Mouse (Mus musculus): ENCODE results near the gene Adgrg3. TPM values are rescaled to one million over a fixed set of nuclear protein-coding genes. Genes with fewer than 3 reads are reported as not detected.

Gene Adgrg3
- under 1 TPM; 0.28 to 0.43 TPM for total RNA-seq (2021)
- long read RNA-seq, experiment 1, partial matches to known transcripts: 0 of 1 reads
- long read RNA-seq, experiment 1, other reads (novel, unspliced or antisense): 0 of 1 reads
- long read RNA-seq, experiment 2: 0 reads

DNA sequence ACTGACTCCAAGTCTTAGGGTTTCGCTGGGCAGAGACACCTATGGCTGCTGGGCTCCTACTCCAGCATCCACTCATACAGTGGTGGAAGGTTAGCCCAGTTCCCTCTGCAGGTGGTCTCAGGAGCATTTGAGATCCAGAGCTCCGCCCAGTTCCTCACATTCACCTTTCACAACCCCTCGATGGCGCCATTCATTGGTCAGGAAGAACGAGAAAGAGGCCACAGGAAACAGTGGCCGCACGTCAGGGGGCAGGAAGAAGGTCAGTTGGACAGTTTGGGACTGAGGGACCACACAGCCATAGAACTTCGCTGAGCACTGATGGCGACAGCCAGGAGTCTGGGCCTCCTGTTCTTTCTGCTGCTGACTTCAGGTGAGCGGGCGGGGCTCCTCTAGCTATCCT, at the start of gene Adgrg3:
Gene Adgrg3, plus strand, starts transcription at position 242 of the 400 bp plus-strand sequence.
- no peak for DNase-seq
- no peak within 1 kb of the TSS for H3K27ac ChIP-seq
- TF ChIP-seq CTCF (IDR thresholded peaks at IDR 0.05): no peak
- H3K4me3 ChIP-seq: no peak within 1 kb of the TSS
- intact Hi-C loops (cut with DNase I): no loop called here

DNA sequence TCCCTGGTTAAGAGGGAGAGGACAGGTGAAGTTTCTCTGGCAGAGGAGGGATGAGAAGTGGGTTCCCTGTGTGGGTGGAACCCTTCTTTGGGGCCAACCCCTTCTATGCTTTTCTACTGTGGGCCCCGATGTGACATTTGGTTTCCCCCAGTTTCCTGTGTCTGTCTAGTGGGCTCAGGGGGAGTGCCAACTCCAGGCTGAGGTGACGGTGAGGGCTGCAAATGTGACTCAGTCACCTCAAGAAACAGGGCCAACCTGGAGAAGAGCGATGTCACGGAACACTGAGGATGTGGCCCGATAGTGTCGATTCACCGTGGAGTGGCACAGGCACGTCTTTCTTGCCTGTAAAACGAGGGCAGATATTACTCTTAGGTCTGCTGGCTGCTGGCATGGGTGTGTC, 44.2 kb upstream of the Adgrg3 start:
- Histone ChIP-seq H3K27ac (no peak overlapping the region), H3K4me3 (no peak overlapping the region)
- no peak for DNase-seq
- intact Hi-C loops (cut with DNase I): no loop called here
- no peak for TF ChIP-seq CTCF (IDR thresholded peaks at IDR 0.05)

DNA sequence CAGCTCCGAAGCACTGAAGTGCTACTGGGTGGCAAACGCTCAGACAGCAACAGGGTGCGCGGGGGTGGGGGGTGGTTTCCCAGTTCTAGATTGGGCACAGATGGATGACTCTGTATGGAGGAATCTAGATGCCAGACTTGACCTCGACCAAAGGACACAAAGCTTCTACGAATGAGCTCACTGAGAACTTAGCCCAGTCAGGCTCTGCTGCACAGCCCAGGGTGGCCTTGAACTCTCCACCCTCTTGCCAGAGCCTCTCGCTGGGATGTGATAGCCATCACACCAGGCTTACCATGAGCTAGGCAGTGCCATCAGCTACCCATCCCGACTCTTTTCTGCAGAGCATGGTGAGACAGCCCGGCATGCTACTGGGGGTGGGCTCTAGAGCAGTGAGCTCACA, 43.7 kb upstream of the Adgrg3 start:
- no peak for DNase-seq
- H3K4me3 ChIP-seq: no peak overlapping the region
- intact Hi-C loops (cut with DNase I): no loop called here
- H3K27ac ChIP-seq: no peak overlapping the region
- no peak for TF ChIP-seq CTCF (IDR thresholded peaks at IDR 0.05)

DNA sequence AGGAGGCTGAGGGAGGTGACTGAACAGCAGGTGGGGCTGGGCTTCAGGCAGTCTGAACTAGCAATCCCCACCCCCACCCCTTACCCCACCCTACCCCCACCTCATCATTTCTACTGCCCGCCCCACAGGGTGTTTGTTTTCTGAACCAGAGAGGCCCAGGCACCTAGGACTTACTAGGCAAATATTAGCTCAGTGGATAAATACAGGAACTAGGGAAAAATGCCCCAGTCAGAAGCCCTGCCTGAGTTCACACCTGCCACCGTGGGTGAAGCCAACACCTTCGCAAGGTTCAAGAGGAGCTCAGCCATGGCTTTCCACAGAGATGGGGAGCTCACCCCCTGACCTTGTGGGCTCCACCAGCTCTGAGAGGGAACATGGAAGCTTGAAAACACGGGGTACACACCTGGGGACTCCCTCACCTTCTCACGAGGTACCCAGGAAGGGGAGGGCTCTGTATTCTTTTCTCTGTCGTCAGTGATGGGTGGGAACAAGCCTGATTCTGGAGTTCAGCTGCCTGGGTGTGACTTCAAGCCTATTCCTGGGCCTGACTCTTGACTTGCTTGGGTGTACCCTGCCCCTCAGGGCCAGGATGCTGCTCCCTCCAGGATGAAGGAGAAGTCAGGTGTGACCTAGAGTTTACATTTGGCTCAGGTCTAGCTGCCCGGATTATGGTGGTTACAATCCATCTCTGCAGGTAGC, 42.9 kb upstream of the Adgrg3 start, which contains the start of gene Adgrg1:
Gene Adgrg1, plus strand, starts transcription at position 285 of the 699 bp plus-strand sequence.
- Histone ChIP-seq H3K27ac (no peak within 1 kb of the TSS), H3K4me3 (no peak within 1 kb of the TSS)
- DNase-seq: no peak
- intact Hi-C loops (cut with DNase I): no loop called here
- TF ChIP-seq CTCF (IDR thresholded peaks at IDR 0.05): no peak

DNA sequence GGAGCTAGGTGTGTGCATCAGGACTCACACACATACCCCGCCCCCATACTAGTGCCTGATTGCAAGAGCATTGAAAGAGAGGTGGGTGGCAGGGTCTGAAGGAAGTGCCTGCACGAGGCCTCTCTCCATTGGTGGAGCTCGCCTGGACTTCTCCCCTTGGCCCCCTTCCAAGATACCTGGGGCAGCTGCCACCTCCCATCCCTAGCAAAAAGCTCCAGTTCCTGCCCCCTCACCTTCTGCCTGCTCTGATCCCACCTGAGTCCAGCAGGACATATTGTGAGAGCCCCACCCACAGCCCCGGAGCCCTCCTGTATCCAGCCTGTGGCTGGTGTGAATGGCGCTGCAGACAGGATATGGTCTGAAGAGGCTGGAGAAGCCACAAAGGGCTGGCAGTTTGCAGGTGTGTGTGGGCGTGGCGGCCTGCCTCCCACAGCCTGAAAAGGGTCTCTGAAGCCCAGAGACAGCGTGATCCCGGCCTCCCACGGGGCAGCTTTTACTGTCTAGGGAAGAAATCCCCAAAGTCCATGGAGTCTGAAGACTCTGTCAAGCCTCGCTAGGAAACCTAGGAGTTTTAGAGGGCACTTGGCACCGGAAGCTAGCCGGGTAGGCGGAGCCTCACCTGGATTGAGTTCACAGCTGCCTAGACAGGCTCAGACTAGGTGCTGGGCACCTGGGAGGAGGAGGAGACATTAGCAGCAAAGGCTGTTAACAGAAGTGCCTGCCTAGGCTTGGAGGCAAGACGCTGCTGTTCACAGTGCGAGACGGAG, 40.7 kb upstream of the Adgrg3 start:
- TF ChIP-seq CTCF (IDR thresholded peaks at IDR 0.05): no peak
- no peak for DNase-seq
- H3K4me3 ChIP-seq: peak overlapping the region; percentile 28
- intact Hi-C loops (cut with DNase I): no loop called here
- no peak overlapping the region for H3K27ac ChIP-seq

DNA sequence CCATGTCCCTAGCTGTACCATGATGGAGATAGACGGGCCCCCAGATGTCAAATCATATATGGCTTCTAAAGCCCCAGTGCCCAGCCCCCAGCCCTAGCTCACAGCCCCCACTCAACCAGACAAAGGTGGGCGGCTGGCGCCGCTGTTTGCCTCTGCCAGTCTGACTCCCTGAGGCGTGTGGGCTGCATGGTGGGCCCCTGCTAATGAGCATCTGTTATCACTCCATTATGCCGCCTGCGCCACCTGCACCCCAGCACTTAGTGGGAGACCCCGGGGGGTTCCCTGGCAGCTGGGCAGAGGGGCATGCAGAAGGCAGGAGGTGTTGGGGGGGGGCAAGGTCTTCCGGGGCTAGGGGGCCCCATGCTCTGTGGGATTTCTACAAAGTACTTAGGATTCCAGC, 39.4 kb upstream of the Adgrg3 start:
- no peak for TF ChIP-seq CTCF (IDR thresholded peaks at IDR 0.05)
- intact Hi-C loops (cut with DNase I): no loop called here
- Histone ChIP-seq H3K4me3 (no peak overlapping the region), H3K27ac (no peak overlapping the region)
- DNase-seq: no peak

DNA sequence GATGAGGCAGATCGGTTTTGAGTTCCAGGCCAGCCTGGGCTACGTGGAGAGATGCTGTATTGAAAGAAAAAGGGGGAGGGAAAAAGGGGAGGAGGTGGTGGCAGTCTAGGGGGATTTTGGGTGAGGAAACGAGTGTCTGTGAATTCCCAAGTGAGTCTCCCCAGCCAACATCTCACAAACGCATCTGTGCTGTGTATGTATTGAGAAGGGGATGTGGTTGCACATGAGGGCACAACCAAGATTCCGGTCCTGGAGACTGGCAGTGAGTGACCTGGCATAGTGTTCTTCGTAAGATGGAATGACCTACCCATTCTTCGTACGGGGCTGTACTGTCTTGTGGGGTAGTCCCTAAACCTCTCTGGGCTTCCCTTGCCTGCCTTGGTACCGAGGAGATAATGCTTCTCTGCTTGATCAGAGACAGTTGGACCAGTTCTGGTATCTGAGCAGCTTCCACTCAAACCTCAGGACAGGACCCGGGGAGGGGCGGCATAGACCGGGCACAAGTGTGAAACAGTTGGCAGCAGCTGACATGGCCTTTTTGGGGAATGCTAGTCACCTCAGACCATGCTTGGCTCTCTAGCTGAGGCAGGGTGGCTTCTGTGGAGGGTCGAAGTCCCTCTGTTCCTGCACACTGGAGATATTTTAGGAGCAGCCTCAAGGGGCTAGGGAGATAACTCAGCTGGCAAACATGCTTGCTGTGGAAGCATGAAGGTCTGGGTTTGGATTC, 38.7 kb upstream of the Adgrg3 start:
- no peak overlapping the region for H3K27ac ChIP-seq
- no peak overlapping the region for H3K4me3 ChIP-seq
- no peak for TF ChIP-seq CTCF (IDR thresholded peaks at IDR 0.05)
- no peak for DNase-seq
- intact Hi-C loops (cut with DNase I): no loop called here

DNA sequence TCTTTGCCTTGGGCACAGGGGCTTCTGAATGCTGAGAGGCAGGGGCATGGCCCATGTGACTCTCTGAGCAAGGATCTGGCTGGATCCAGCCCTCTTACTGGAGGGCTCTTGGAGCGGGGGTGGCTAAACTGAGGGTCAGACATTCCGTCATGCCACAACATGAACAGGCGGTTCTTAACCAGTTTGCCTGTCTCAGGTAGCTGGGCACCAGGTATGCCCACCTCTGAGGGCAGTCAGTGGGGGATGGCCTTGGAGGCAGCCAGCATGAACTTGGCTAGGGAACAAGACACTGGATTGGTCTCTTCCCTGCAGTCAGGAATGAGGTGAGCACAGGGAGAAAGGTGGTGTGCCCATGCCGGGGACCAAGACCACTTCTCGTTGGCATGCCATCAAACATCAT, 37.3 kb upstream of the Adgrg3 start:
- intact Hi-C loops (cut with DNase I): no loop called here
- no peak for DNase-seq
- H3K27ac ChIP-seq: no peak overlapping the region
- TF ChIP-seq CTCF (IDR thresholded peaks at IDR 0.05): no peak
- no peak overlapping the region for H3K4me3 ChIP-seq

DNA sequence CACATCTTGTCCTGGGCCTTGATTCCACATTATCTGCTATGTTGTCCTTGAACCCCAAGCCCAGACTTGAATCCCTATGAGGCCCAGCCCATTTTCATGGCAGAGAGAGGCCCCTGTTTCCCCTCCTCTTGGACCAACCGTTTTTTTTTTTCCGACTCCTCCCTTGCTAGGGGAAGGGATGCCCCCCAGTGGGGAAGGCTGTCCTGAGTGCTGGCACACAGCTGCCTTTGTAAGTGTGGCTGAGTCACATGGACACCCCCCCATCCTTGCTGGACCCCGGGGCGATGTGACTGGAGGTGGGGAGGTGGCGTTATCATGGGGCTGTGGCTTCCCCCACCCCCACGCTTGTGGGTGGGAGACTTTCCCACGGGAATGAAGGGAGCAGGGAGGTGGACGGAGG, 36.5 kb upstream of the Adgrg3 start:
- Histone ChIP-seq H3K27ac (no peak overlapping the region), H3K4me3 (no peak overlapping the region)
- TF ChIP-seq CTCF (IDR thresholded peaks at IDR 0.05): no peak
- intact Hi-C loops (cut with DNase I): no loop called here
- DNase-seq: no peak

DNA sequence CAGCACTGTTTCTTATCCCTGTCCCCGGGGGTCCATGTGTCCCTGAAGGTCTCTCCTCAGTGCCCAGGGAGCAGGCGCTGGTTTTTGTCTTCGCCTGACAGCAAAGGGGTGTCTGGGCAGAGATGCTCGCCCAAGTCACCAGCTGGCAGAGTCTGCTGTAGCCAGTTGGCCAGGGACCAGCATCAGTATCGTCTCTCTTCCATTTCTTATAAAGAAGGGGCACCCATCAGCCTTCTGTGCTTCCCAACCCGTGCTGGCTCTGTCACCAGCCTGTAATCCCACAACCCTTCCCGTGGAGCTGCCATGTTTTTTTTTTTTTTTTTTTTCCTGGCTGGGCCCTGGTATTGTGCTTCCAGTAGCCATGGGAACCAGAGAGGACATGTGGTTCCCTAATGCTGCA, 35.6 kb upstream of the Adgrg3 start:
- no peak overlapping the region for H3K4me3 ChIP-seq
- intact Hi-C loops (cut with DNase I): no loop called here
- no peak for DNase-seq
- TF ChIP-seq CTCF (IDR thresholded peaks at IDR 0.05): no peak
- H3K27ac ChIP-seq: no peak overlapping the region

DNA sequence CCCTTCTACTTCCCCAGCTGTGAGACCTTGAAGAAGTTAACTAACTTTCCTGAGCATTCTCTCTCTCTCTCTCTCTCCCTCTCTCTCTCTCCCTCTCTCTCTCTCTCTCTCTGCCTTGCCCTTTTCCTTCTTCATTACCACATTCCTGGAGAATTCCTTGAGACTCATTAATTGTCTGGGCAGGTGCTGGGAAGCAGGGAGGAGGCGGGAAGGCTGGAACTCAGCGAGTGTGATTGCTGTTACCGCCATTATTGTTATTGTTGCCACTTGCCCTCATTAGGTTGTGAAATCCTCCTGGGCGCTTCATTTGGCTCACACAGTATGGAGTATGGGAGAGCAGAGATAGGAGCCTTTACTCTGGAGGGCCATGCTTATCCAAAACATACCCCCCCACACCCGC, 34.3 kb upstream of the Adgrg3 start:
- no peak for TF ChIP-seq CTCF (IDR thresholded peaks at IDR 0.05)
- no peak overlapping the region for H3K27ac ChIP-seq
- intact Hi-C loops (cut with DNase I): no loop called here
- H3K4me3 ChIP-seq: no peak overlapping the region
- DNase-seq: no peak

DNA sequence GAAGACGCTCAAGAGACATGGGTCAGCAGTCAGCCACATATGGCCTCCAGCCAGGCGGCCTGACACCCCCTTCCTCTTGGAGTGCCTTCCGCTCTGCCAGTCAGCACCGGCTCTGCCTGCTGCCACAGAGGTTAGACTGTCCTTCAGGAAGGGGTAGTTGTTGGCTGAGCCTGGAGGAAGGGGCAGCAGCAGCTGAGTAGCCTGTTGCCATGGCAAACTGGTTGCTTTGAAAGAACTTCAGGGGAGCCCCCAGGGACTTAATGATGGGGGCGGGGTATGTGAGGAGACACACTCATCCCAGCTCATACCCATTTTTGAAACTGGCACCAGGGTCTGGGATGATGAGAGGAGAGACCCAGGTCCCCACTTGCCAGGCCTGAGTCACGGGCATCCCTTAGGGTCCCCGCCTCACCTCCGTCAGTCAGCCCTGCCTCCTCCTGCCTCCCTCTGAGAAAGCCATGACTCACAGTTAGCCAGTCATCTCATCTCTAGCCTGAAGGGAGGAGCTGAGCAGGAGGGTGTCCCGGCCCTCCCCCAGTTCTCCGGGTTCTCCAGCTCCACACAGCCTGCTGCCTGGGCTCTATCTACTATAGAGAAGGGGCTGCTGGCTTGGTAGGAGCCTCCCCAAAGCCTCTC, 33.5 kb upstream of the Adgrg3 start:
- intact Hi-C loops (cut with DNase I): loop anchor here (2.0 kb wide), 1 partner anchor 15 kb away; no protein-coding TSS in a partner anchor
- H3K4me3 ChIP-seq: peak overlapping the region; percentile 73
- TF ChIP-seq CTCF (IDR thresholded peaks at IDR 0.05): no peak
- DNase-seq: peak; percentile 55
- H3K27ac ChIP-seq: peak overlapping the region; percentile 92
